Mouse (Mus musculus): ENCODE results near the gene Gm44502. TPM values are rescaled to one million over a fixed set of nuclear protein-coding genes. Genes with fewer than 3 reads are reported as not detected.

Gm44502 gene
- polyA plus RNA-seq, 1 experiment = 1.1 TPM

DNA sequence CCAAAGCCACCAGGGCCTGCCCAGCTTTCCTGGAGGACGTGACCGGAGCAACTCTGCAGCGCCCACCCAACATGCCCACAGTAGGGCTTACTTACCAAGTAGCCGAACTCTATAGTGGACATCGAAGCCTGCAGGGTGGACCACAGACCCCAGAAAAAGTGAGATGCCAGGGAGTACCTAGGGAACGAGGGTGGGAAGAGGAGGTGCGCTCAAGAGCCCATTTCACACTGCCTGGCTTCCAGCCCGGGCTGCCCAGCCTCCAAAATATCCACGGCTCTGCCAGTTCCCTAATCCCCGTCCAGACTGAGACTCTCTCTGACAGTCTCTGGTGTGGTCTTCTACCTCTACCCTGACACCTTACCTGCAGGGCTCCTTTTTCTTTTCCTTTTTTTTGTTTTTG lies 2.8 kb downstream of the Gm44502 start:
- TF ChIP-seq POLR2A (IDR thresholded peaks at IDR 0.05; ENCODE audit: low read depth, low read length) = no peak
- no peak for TF ChIP-seq CTCF (conservative IDR thresholded peaks at IDR 0.05; ENCODE audit: insufficient read depth, insufficient read length, low read depth, low read length)
- 85% methylated on average over 10 of the region's 10 CpGs for WGBS
- Histone ChIP-seq H3K4me1 (ENCODE audit: control insufficient read depth, insufficient read depth, low read length) (no peaks in the 10 kb centered on the region), H3K4me3 (ENCODE audit: insufficient read depth, low read depth, low read length) (no peak overlapping the region), H3K27ac (ENCODE audit: insufficient read depth, low read depth, low read length) (no peak overlapping the region), H3K36me3 (ENCODE audit: control insufficient read depth, insufficient read depth, low read length) (no peaks in the 10 kb centered on the region), H3K27me3 (replicated peaks; ENCODE audit: control insufficient read depth, insufficient read depth, low read length) (no peaks in the 10 kb centered on the region)
- no peak for DNase-seq

DNA sequence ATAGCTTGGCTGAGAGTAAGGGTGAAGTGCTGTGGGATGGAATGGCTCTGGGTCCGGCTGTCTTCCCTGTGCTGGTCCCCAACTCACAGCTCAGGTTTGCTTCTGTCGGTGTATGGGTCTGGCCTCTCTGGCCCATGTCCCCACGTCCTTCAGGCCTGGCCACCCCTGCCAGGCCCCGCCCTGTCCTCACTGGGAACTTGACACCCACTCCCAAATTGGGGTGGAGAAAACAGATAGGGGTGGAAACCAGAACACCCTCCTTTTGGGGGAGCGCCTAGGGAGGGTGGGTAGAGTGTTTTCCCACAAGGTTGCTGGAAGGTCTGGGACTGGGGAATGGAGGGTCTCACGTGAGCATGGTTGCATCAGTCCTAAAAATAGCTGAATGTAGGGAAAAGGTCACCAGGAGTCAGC lies 3.8 kb downstream of the Gm44502 start, which contains the start of gene Cpt1b:
TSS of gene Cpt1b (minus strand) at position 153 of the 411 bp plus-strand sequence.
- WGBS = 46% methylated on average over 6 of the region's 6 CpGs
- Histone ChIP-seq H3K4me1 (ENCODE audit: control insufficient read depth, insufficient read depth, low read length) (no peaks in the 10 kb centered on the region), H3K36me3 (ENCODE audit: control insufficient read depth, insufficient read depth, low read length) (no peaks in the 10 kb centered on the region), H3K27ac (ENCODE audit: insufficient read depth, low read depth, low read length) (peak within 1 kb of the TSS; percentile 95), H3K27me3 (replicated peaks; ENCODE audit: control insufficient read depth, insufficient read depth, low read length) (no peaks in the 10 kb centered on the region), H3K4me3 (ENCODE audit: insufficient read depth, low read depth, low read length) (peak within 1 kb of the TSS; percentile 44; the same call in 1 of the 2 replicates)
- TF ChIP-seq POLR2A (IDR thresholded peaks at IDR 0.05; ENCODE audit: low read depth, low read length) = no peak
- TF ChIP-seq CTCF (conservative IDR thresholded peaks at IDR 0.05; ENCODE audit: insufficient read depth, insufficient read length, low read depth, low read length) = no peak
- peak; percentile 66 for DNase-seq

DNA sequence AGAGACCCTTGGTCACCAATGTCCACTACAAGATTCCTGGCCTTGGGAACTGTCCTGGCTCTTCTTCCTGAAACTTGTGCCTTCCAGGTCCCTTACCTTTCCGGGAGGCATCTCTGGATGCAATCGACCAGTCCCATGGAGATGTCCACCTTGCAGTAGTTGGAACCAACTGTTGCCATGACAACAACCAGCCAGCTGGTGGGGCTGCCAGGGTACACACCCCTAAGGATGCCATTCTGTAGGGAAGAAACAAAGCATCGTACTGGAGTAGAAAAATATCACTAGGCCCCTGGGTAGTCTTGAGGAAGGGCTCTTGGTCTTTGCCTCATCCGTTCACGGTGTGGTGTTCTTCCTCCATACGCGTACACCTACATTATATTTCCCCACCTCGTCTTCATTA lies 4.9 kb downstream of the Gm44502 start:
- Histone ChIP-seq H3K27ac (ENCODE audit: insufficient read depth, low read depth, low read length) (peak overlapping the region; percentile 26; the same call in 1 of the 2 replicates), H3K4me3 (ENCODE audit: insufficient read depth, low read depth, low read length) (peak overlapping the region; percentile 26; the same call in 1 of the 2 replicates), H3K36me3 (ENCODE audit: control insufficient read depth, insufficient read depth, low read length) (no peaks in the 10 kb centered on the region; the same call in 1 of the 2 replicates), H3K4me1 (ENCODE audit: control insufficient read depth, insufficient read depth, low read length) (no peaks in the 10 kb centered on the region), H3K27me3 (replicated peaks; ENCODE audit: control insufficient read depth, insufficient read depth, low read length) (no peaks in the 10 kb centered on the region)
- WGBS = 88% methylated on average over 8 of the region's 8 CpGs
- TF ChIP-seq POLR2A (IDR thresholded peaks at IDR 0.05; ENCODE audit: low read depth, low read length) (no peak), CTCF (conservative IDR thresholded peaks at IDR 0.05; ENCODE audit: insufficient read depth, insufficient read length, low read depth, low read length) (no peak)
- no peak for DNase-seq

DNA sequence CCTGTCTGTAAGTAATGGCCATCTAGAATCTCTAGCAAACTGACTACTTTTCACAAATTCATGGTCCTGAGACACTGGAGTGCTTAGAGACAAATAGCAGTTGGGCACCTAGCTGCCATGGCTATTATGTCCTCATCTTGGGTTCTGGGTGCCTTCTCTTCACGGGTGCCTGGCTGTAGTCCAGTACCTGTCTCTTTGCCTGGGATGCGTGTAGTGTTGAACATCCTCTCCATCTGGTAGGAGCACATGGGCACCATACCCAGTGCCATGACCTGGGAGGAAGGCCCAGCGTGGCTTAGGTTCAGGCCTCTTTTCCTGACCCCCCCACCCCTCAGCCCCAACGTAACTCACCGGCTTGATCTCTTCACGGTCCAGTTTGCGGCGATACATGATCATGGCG lies 7.6 kb downstream of the Gm44502 start:
- Histone ChIP-seq H3K4me3 (ENCODE audit: insufficient read depth, low read depth, low read length) (no peak overlapping the region), H3K36me3 (ENCODE audit: control insufficient read depth, insufficient read depth, low read length) (no peaks in the 10 kb centered on the region; the same call in 1 of the 2 replicates), H3K27ac (ENCODE audit: insufficient read depth, low read depth, low read length) (no peak overlapping the region), H3K4me1 (ENCODE audit: control insufficient read depth, insufficient read depth, low read length) (no peaks in the 10 kb centered on the region), H3K27me3 (replicated peaks; ENCODE audit: control insufficient read depth, insufficient read depth, low read length) (no peaks in the 10 kb centered on the region)
- DNase-seq = no peak
- TF ChIP-seq CTCF (conservative IDR thresholded peaks at IDR 0.05; ENCODE audit: insufficient read depth, insufficient read length, low read depth, low read length) (no peak), POLR2A (IDR thresholded peaks at IDR 0.05; ENCODE audit: low read depth, low read length) (no peak)
- 87% methylated on average over 9 of the region's 9 CpGs for WGBS

DNA sequence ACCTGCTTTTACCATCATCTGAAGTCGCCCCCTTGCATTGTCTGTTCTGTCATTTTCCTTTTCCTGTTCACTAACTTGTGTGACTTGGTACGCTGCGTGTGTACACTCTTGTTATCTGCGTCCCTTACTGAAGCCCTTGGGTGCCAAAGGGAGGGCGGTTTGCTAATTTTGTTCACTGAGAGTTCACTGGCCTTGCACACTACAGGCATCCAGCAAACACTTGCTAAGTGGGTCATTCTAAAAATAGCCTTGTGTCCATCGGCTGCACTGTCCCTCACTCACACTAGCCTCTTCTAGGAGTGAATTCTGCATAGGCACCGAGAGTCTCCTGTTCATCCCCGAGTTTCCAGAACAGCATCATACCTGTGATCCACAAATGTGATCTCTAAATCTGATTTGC lies 14.2 kb downstream of the Gm44502 start:
- no peaks in the 10 kb centered on the region; the same call in 1 of the 2 replicates for H3K36me3 ChIP-seq (ENCODE audit: control insufficient read depth, insufficient read depth, low read length)
- TF ChIP-seq CTCF (conservative IDR thresholded peaks at IDR 0.05; ENCODE audit: insufficient read depth, insufficient read length, low read depth, low read length) (no peak), POLR2A (IDR thresholded peaks at IDR 0.05; ENCODE audit: low read depth, low read length) (no peak)
- no peak overlapping the region for H3K4me3 ChIP-seq (ENCODE audit: insufficient read depth, low read depth, low read length)
- H3K4me1 ChIP-seq (ENCODE audit: control insufficient read depth, insufficient read depth, low read length) = no peaks in the 10 kb centered on the region
- WGBS = 80% methylated on average over 8 of the region's 8 CpGs
- H3K27ac ChIP-seq (ENCODE audit: insufficient read depth, low read depth, low read length) = no peak overlapping the region
- H3K27me3 ChIP-seq (replicated peaks; ENCODE audit: control insufficient read depth, insufficient read depth, low read length) = no peaks in the 10 kb centered on the region; the same call in 1 of the 2 replicates
- no peak for DNase-seq

DNA sequence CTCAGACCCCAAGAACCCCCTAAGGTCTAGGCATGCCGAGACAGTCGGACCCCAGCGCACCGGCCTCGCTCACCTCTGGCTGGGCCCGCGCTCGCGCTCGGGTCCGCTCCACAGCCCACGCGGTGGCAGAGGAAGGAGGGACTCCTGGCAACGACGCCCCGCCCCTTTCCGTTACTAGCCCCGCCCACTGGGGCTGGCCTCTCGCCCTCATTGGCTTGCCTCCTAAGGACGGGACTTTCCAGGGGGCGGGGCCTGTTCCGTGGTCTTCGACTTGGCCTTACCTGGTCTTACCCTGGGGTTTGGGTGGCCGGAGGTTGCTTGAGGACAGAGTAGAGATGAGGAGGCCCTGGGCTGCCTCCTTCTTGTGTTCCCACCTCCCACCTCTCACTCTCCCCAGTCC lies 19.4 kb downstream of the Gm44502 start, which contains the start of gene Syce3:
TSS of gene Syce3 (minus strand) at position 386 of the 400 bp plus-strand sequence.
- DNase-seq = no peak
- Histone ChIP-seq H3K4me1 (ENCODE audit: control insufficient read depth, insufficient read depth, low read length) (no peaks in the 10 kb centered on the region), H3K36me3 (ENCODE audit: control insufficient read depth, insufficient read depth, low read length) (no peaks in the 10 kb centered on the region), H3K27ac (ENCODE audit: insufficient read depth, low read depth, low read length) (no peak within 1 kb of the TSS), H3K27me3 (replicated peaks; ENCODE audit: control insufficient read depth, insufficient read depth, low read length) (no peaks in the 10 kb centered on the region; the same call in 1 of the 2 replicates), H3K4me3 (ENCODE audit: insufficient read depth, low read depth, low read length) (no peak within 1 kb of the TSS)
- no peak for TF ChIP-seq POLR2A (IDR thresholded peaks at IDR 0.05; ENCODE audit: low read depth, low read length)
- no peak for TF ChIP-seq CTCF (conservative IDR thresholded peaks at IDR 0.05; ENCODE audit: insufficient read depth, insufficient read length, low read depth, low read length)
- 87% methylated on average over 24 of the region's 24 CpGs for WGBS

DNA sequence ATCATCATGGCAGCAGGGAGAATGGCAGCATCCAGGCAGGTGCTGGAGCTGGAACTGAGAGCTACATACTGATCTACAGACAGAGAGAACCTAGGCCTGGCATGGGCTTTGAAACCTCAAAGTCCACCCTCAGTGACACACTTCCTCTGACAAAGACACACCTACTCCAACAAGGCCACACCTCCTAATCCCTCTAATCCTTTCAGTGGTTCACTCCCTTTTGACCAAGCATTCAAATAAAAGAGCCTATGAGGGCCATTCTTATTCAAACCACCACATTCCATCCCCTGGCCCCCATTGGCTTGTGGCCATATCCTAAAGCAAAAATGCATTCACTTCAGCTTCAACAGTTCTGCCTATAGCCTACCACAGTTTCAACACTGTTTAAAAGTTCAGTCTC lies 22.8 kb downstream of the Gm44502 start:
- Histone ChIP-seq H3K36me3 (ENCODE audit: control insufficient read depth, insufficient read depth, low read length) (no peaks in the 10 kb centered on the region), H3K4me1 (ENCODE audit: control insufficient read depth, insufficient read depth, low read length) (no peaks in the 10 kb centered on the region), H3K27me3 (replicated peaks; ENCODE audit: control insufficient read depth, insufficient read depth, low read length) (no peaks in the 10 kb centered on the region; the same call in 1 of the 2 replicates), H3K27ac (ENCODE audit: insufficient read depth, low read depth, low read length) (no peak overlapping the region), H3K4me3 (ENCODE audit: insufficient read depth, low read depth, low read length) (no peak overlapping the region)
- no peak for DNase-seq
- no peak for TF ChIP-seq CTCF (conservative IDR thresholded peaks at IDR 0.05; ENCODE audit: insufficient read depth, insufficient read length, low read depth, low read length)
- no peak for TF ChIP-seq POLR2A (IDR thresholded peaks at IDR 0.05; ENCODE audit: low read depth, low read length)

All from kidney, adult 2 months (tissue).